Mouse (Mus musculus) retina, postnatal 7 days (tissue): ENCODE results near the gene Tes3-ps.

Experiments used
- DNase-seq: peaks from one replicate; pipeline ENCODE4 v3.0.0-alpha.2; 2012; ENCODE audit warnings: low read depth, low spot score

Tes3-ps gene

DNA sequence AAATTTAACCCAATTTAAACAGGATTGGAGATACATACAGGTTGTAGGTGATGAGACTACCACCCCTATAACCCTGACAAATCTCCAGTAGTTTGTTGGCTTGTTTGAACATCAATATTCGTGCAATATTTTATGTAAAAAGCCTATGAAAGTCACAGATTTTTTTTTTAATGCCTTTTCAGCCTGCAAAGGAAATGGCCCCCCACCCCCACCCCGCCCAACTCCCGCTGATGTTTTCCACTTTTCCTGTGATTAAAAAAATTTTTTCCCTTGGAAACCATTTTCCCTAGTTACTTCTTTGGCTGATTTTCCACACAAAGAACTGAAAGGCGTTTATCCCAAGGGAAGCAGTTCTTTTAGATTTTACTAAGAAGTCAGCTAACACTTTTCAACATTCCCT is 11.4 kb downstream of the Tes3-ps start, which contains the start of gene Ecm2:
Gene Ecm2 (plus strand): TSS at position 301 of the 400 bp plus-strand sequence.
- no peak for DNase-seq

DNA sequence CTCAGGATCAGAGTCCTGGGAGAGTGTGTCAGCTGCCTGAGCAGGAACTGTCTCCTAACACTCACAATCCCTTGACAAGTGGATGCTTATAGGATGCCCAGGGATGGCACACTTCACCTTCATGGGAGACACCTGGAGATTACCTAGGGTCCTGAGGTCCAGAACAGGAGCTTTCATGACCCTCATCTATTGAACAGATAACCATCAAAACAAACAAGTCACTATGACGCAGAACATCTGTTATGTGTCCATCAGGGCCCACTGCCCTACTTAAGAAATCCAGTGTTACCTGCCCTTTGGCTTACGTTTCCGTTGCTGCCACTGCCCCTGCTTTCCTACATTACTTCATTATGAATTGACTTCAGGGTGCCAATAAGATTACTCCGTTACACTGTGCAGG is 12.7 kb downstream of the Tes3-ps start:
- DNase-seq = no peak

DNA sequence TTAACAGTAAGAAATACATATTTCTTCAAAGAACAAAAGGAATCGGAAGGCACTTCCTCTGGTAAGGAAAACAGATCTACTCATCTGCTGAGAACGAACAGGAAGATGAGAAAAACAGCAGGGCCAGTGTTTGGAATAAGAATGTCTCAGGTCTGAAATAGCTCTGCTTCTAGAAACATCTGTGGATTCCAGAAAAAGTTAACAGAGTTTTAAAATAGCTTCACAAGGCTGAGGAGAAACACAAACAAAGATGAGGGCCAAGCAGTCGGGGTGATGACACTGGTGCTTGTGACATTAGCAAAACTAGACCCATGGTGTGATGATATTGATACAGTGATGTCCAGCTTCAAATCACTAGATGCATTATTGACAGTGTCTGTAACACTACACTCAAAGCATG is 14.1 kb downstream of the Tes3-ps start:
- DNase-seq = no peak

DNA sequence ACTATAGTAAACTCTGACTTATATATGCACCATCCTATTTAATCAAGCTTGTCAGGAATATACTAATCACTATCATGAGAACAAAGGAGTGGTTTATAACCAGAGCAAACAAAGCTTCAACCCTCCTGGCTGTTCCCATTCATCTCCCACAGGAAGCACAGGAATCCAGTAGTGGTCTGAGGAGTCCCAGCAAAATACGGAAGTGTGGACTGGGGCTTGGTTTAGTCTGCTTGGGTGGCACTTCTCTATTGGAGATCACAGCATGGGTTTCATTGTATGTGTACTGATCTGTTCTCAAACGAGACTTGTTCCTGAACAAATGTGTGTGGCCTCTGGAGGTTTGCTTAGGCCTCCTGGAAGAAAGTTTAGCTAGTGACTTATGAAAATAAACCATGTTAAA is 25.6 kb downstream of the Tes3-ps start:
- DNase-seq = no peak

DNA sequence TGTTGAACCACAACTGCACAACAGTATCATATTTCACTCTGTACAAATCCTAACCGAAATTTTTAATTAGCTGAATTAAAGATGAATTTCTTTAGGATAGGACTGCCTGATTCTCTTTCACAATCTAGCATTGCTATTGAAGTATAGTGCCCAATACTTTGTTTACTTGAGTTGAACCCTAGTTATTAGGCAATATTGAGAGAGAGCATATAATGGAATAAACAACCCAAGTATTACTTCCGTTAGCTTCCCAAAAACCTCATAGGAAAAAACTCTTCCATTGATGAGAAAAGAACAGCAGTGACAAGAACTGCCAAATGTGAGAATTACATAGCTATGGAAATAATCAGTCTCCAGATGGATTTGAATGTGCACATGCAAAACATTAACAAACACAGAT is 33.1 kb downstream of the Tes3-ps start:
- no peak for DNase-seq

DNA sequence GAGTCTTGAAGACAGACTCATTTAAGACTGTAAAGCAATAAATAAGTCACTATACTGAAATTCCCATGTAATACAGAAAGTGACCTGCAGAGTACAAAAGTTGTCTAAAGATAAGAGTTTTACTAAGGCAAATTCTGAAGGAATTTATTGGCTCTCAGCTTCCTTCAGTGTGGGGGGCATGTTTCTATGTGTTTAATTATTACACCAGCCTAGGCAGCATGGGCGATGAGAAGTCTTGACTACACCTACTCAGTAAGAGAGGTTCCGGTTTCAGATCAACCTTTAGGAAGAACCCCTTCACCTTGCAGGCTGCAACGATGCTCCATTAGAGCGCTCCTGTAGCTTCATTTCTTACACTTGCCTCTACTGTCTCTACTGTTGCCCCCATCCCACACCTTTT is 37.5 kb downstream of the Tes3-ps start:
- DNase-seq = no peak

DNA sequence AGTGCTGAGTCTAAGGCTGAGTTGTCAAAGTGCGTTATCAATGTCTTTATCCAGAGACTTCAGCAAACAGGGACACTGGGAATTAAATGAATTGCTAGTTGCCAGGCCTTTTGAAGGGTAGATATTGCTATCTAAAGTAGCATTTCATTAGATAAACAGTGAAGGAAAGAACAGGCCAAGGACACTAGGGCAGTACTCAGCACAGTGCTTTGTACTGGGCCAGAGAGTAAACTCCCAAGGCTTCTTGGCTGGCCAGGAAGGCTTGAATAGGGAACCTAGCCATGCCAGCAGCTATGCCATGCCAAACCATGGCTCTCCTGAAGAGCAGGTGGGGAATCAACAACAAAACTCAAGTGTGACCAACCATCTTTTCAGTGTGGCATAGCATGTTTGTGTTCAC is 43.8 kb downstream of the Tes3-ps start:
- no peak for DNase-seq

DNA sequence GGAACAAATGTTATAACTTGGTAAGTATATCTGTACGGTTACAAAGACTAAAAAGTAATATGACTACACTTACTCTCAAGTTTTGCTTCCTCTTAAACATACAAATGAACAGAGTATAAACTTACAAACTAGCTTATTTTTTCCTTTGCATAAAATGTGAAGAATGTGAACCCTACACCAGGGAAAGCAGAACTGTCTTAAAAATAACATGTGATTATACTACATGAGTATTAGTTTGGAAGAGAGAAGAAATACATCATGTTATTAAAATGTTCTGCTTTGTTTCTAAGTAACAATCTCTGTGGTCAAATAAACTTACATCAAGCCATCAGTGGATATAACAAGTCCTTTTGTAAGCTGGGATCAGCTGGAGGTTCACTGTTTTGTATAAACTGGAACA is 45.6 kb downstream of the Tes3-ps start:
- no peak for DNase-seq

DNA sequence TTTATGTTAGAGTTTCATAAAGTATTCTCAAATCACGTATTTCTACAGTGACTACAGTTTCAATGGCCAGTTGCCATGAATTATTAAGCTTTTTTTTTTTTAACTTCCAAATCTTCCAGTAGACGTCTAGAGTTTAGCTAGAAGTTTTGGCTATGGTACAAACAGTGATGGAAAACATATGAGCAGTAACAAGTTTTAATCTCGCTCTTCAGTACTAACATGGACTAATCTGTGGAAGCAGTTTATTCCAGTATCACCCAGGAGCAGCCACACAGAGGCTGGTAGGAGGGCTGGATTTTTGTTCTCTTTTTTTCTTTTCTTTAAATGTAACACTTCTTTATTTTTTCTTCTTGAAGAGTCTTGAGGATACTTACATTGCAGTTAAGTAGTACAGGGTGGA is 51.2 kb downstream of the Tes3-ps start, which contains the start of gene Aspn:
Gene Aspn (plus strand): TSS at position 165 of the 400 bp plus-strand sequence.
- DNase-seq = no peak

DNA sequence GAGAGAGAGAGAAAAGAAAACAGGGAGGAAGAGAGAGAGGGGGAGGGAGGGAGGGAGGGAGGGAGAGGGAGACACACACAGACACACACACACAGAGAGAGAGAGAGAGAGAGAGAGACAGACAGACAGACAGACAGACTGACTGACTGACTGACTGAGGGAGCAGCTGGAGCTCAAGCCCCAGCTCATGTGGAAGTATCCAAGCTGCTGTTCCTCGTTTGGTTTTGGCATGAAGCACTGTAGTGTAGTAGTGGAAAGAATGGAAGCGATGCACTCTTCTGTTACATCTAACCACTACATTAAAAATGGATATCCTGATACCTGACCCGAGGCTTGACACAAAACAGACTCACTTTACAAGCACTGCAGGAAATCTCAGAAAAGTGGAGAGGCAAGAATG is 52.5 kb downstream of the Tes3-ps start:
- DNase-seq = no peak
